9 mouse cellular contexts compared by ENCODE assay signal in the genomic region with DNA sequence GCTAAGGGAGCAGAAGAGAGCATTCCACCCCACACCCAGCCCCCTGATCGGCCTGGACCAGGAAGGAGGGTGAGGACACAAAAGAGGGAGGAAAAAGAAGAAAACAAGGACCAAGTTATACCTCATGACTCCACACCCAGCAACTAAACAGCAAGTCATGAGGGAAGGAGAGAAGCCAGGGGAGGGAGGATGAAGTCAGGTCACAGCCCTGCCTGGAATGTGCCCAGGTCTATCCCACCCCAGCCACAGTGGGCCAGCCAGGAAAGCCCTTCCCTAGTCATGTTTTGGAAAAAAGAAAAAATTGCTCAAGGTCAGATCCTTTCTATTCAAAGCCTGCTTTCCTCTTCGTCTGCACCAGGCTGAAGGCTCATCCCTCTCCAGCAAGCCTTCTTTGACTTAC. TPM values are rescaled to one million over a fixed set of nuclear protein-coding genes. Genes with fewer than 3 reads are reported as not detected.
DNase-seq lines count a peak whose midpoint lies in the region; ATAC-seq and TF ChIP-seq lines count a peak whose summit lies in the region.
"Had no signal": no experiment of that assay in that cellular context is flagged by ENCODE, and none has a peak within 500 bp of the region (broad histone marks: within the 10 kb centered on the region; RNA-seq: fewer than 3 reads in every experiment).

No protein-coding gene starts in this region.

- no peaks in the 10 kb centered on the region for H3K36me3 ChIP-seq in forebrain, embryonic 14.5 days (ENCODE audit: control insufficient read depth, insufficient read depth, low read length)
- H3K36me3 ChIP-seq in heart, embryonic 16.5 days (ENCODE audit: control insufficient read depth, insufficient read depth) = no peaks in the 10 kb centered on the region
- no peaks in the 10 kb centered on the region for H3K36me3 ChIP-seq in midbrain, embryonic 16.5 days (ENCODE audit: control insufficient read depth, insufficient read depth, low read length)
- H3K36me3 ChIP-seq in liver, embryonic 12.5 days = no peaks in the 10 kb centered on the region

- no peak overlapping the region for H3K9ac ChIP-seq in forebrain, embryonic 14.5 days (ENCODE audit: low read length)
- peak overlapping the region; percentile 99 for H3K9ac ChIP-seq in heart, embryonic 16.5 days (ENCODE audit: low read length)
- no peak overlapping the region for H3K9ac ChIP-seq in midbrain, embryonic 16.5 days (ENCODE audit: low read depth, low read length)
- no peak overlapping the region for H3K9ac ChIP-seq in liver, embryonic 12.5 days

- WGBS in forebrain, embryonic 14.5 days = 88% methylated on average over 2 of the region's 2 CpGs
- WGBS in heart, embryonic 16.5 days = 47% methylated on average over 2 of the region's 2 CpGs
- 81% methylated on average over 2 of the region's 2 CpGs for WGBS in midbrain, embryonic 16.5 days
- 71% methylated on average over 2 of the region's 2 CpGs for WGBS in liver, embryonic 12.5 days (ENCODE audit: insufficient replicate concordance)

- intact Hi-C loops in left cerebral cortex, adult 2 months (cut with DNase I) = no loop called here

- TF ChIP-seq CTCF in left cerebral cortex, adult 2 months (IDR thresholded peaks at IDR 0.05) = no peak

- H3K27ac ChIP-seq in left cerebral cortex, adult 2 months = peak overlapping the region; percentile 37; the same call in 1 of the 2 replicates
- no peak overlapping the region for H3K27ac ChIP-seq in forebrain, embryonic 14.5 days (ENCODE audit: low read depth, low read length)
- H3K27ac ChIP-seq in heart, embryonic 16.5 days (ENCODE audit: low read length) = peak overlapping the region; percentile 85
- no peak overlapping the region for H3K27ac ChIP-seq in midbrain, embryonic 16.5 days (ENCODE audit: low read length)
- no peak overlapping the region for H3K27ac ChIP-seq in liver, embryonic 12.5 days

- peak overlapping the region; percentile 96 for H3K4me3 ChIP-seq in left cerebral cortex, adult 2 months
- no peak overlapping the region for H3K4me3 ChIP-seq in forebrain, embryonic 14.5 days (ENCODE audit: low read depth, low read length)
- peak overlapping the region; percentile 81 for H3K4me3 ChIP-seq in heart, embryonic 16.5 days (ENCODE audit: low read length)
- H3K4me3 ChIP-seq in midbrain, embryonic 16.5 days (ENCODE audit: low read depth, low read length) = peak overlapping the region; percentile 76; the same call in 1 of the 2 replicates
- no peak overlapping the region for H3K4me3 ChIP-seq in liver, embryonic 12.5 days

- no peak for ATAC-seq in forebrain, embryonic 14.5 days
- no peak for ATAC-seq in heart, embryonic 16.5 days (replicated peaks; ENCODE audit: extremely low read depth, insufficient read depth, low FRiP score)
- ATAC-seq in midbrain, embryonic 16.5 days = no peak
- ATAC-seq in liver, embryonic 12.5 days = no peak

- no peaks in the 10 kb centered on the region for H3K27me3 ChIP-seq in forebrain, embryonic 14.5 days (replicated peaks; ENCODE audit: control insufficient read depth, insufficient read depth, low read length)
- no peaks in the 10 kb centered on the region for H3K27me3 ChIP-seq in heart, embryonic 16.5 days (ENCODE audit: control insufficient read depth, insufficient read depth, low read length)
- no peaks in the 10 kb centered on the region for H3K27me3 ChIP-seq in midbrain, embryonic 16.5 days (ENCODE audit: control insufficient read depth, insufficient read depth, low read depth, low read length)
- H3K27me3 ChIP-seq in liver, embryonic 12.5 days (replicated peaks) = peaks cover 28% of the 10 kb centered on the region

- peak overlapping the region; percentile 82 for H3K4me2 ChIP-seq in forebrain, embryonic 14.5 days (ENCODE audit: low read length)
- H3K4me2 ChIP-seq in heart, embryonic 16.5 days (ENCODE audit: low read depth, low read length) = peak overlapping the region; percentile 69
- peak overlapping the region; percentile 88 for H3K4me2 ChIP-seq in midbrain, embryonic 16.5 days (ENCODE audit: low read length)
- no peak overlapping the region for H3K4me2 ChIP-seq in liver, embryonic 12.5 days

- H3K9me3 ChIP-seq in forebrain, embryonic 14.5 days (replicated peaks; ENCODE audit: control insufficient read depth, low read length) = no peaks in the 10 kb centered on the region
- no peaks in the 10 kb centered on the region for H3K9me3 ChIP-seq in heart, embryonic 16.5 days (replicated peaks; ENCODE audit: control insufficient read depth, low read length)
- H3K9me3 ChIP-seq in midbrain, embryonic 16.5 days (replicated peaks; ENCODE audit: control insufficient read depth, low read length, poor library complexity, severe bottlenecking) = no peaks in the 10 kb centered on the region
- no peaks in the 10 kb centered on the region for H3K9me3 ChIP-seq in liver, embryonic 12.5 days (replicated peaks)

- no peak for DNase-seq in left cerebral cortex, adult 2 months (ENCODE audit: extremely low spot score in 1 of 2, low spot score in 2 of 2)
- DNase-seq in left cerebral cortex, adult 9 months (ENCODE audit: low spot score in 2 of 2) = no peak
- no peak for DNase-seq in forebrain, embryonic 14.5 days (ENCODE audit: low spot score)
- no peak for DNase-seq in liver
- DNase-seq in layer of hippocampus, adult 8-10 months (ENCODE audit: low spot score in 2 of 2) = no peak
- DNase-seq: lung, postnatal 36 days had no signal

- H3K4me1 ChIP-seq in forebrain, embryonic 14.5 days (ENCODE audit: control insufficient read depth, insufficient read depth, low read length) = peaks cover 22% of the 10 kb centered on the region; the same call in 1 of the 2 replicates
- peaks cover 47% of the 10 kb centered on the region for H3K4me1 ChIP-seq in heart, embryonic 16.5 days (ENCODE audit: control insufficient read depth, insufficient read depth, low read length)
- peaks cover 32% of the 10 kb centered on the region for H3K4me1 ChIP-seq in midbrain, embryonic 16.5 days (ENCODE audit: control insufficient read depth, insufficient read depth, low read length)
- H3K4me1 ChIP-seq in liver, embryonic 12.5 days = peaks cover 49% of the 10 kb centered on the region

RNA-seq across cellular contexts. Expression of a gene that starts 1.9 kb away (rescaled TPM):
- 10 to 100 TPM; 74.5 to 78.6 TPM for total RNA-seq in left cerebral cortex, adult 2 months (2021)
- polyA plus RNA-seq in forebrain, embryonic 14.5 days (2014; fragmentation: Nextera tagmentation; extraction: Ambion mirVana) = 9.2 and 12.7 TPM in 2 replicates
- 42.1 and 51.9 TPM in 2 replicates for polyA plus RNA-seq in heart, embryonic 16.5 days (2015; fragmentation: Nextera tagmentation; extraction: Ambion mirVana)
- 20.2 and 21.1 TPM in 2 replicates for polyA plus RNA-seq in midbrain, embryonic 16.5 days (2015; fragmentation: Nextera tagmentation; extraction: Ambion mirVana)
- polyA plus RNA-seq in liver, embryonic 12.5 days (2016; fragmentation: Nextera tagmentation; extraction: Ambion mirVana) = 0.68 and 0.79 TPM in 2 replicates
- 10 to 100 TPM; 62.8 to 68.1 (median 65.7) TPM for total RNA-seq in layer of hippocampus, adult 8-10 months (2022)

RNA-seq across cellular contexts. Expression of a gene that starts 39.3 kb away (rescaled TPM):
- total RNA-seq in left cerebral cortex, adult 2 months (2021) = 100 to 1,000 TPM; 161 to 173 TPM
- polyA plus RNA-seq in forebrain, embryonic 14.5 days (2014; fragmentation: Nextera tagmentation; extraction: Ambion mirVana) = 15.2 and 15.7 TPM in 2 replicates
- polyA plus RNA-seq in heart, embryonic 16.5 days (2015; fragmentation: Nextera tagmentation; extraction: Ambion mirVana) = 3.2 and 4.9 TPM in 2 replicates
- 27.6 and 41.3 TPM in 2 replicates for polyA plus RNA-seq in midbrain, embryonic 16.5 days (2015; fragmentation: Nextera tagmentation; extraction: Ambion mirVana)
- 2.6 and 3.1 TPM in 2 replicates for polyA plus RNA-seq in liver, embryonic 12.5 days (2016; fragmentation: Nextera tagmentation; extraction: Ambion mirVana)
- total RNA-seq in layer of hippocampus, adult 8-10 months (2022) = 100 to 1,000 TPM; 176 to 205 (median 188) TPM

RNA-seq across cellular contexts. Expression of a gene that starts 51.2 kb away (rescaled TPM):
- total RNA-seq in left cerebral cortex, adult 2 months (2021) = not detected
- polyA plus RNA-seq in forebrain, embryonic 14.5 days (2014; fragmentation: Nextera tagmentation; extraction: Ambion mirVana) = not detected in 2 replicates
- polyA plus RNA-seq in heart, embryonic 16.5 days (2015; fragmentation: Nextera tagmentation; extraction: Ambion mirVana) = not detected in 2 replicates
- polyA plus RNA-seq in midbrain, embryonic 16.5 days (2015; fragmentation: Nextera tagmentation; extraction: Ambion mirVana) = not detected in 2 replicates
- not detected in 2 replicates for polyA plus RNA-seq in liver, embryonic 12.5 days (2016; fragmentation: Nextera tagmentation; extraction: Ambion mirVana)
- not detected for total RNA-seq in layer of hippocampus, adult 8-10 months (2022)

RNA-seq across cellular contexts. Expression of a gene that starts 59.3 kb away (rescaled TPM):
- total RNA-seq in left cerebral cortex, adult 2 months (2021) = 10 to 100 TPM; 48.8 to 52.7 TPM
- polyA plus RNA-seq in forebrain, embryonic 14.5 days (2014; fragmentation: Nextera tagmentation; extraction: Ambion mirVana) = 37.2 and 41.3 TPM in 2 replicates
- polyA plus RNA-seq in heart, embryonic 16.5 days (2015; fragmentation: Nextera tagmentation; extraction: Ambion mirVana) = 35.0 and 35.6 TPM in 2 replicates
- 73.3 and 78.2 TPM in 2 replicates for polyA plus RNA-seq in midbrain, embryonic 16.5 days (2015; fragmentation: Nextera tagmentation; extraction: Ambion mirVana)
- polyA plus RNA-seq in liver, embryonic 12.5 days (2016; fragmentation: Nextera tagmentation; extraction: Ambion mirVana) = 41.6 and 45.4 TPM in 2 replicates
- 10 to 100 TPM; 49.4 to 57.5 (median 53.2) TPM for total RNA-seq in layer of hippocampus, adult 8-10 months (2022)

Comparison
In these comparisons a context has a peak if more than half of its experiments do, and no peak if none do; other contexts are left out.
1. H3K27ac ChIP-seq: peak in left cerebral cortex, adult 2 months (single experiment) and heart, embryonic 16.5 days (single experiment); none in forebrain, embryonic 14.5 days (single experiment), midbrain, embryonic 16.5 days (single experiment) and liver, embryonic 12.5 days (single experiment).
2. H3K4me3 ChIP-seq: peak in left cerebral cortex, adult 2 months (single experiment), heart, embryonic 16.5 days (single experiment) and midbrain, embryonic 16.5 days (single experiment); none in forebrain, embryonic 14.5 days (single experiment) and liver, embryonic 12.5 days (single experiment).